Mouse (Mus musculus) CH12.LX (cell line): ENCODE data around the gene Fbxl18. TPM values are rescaled to one million over a fixed set of nuclear protein-coding genes. Genes with fewer than 3 reads are reported as not detected.

ENCODE experiments used
- DNase-seq: peaks from one replicate; pipeline ENCODE4 v3.0.0-alpha.2; 2013; ENCODE audit errors: extremely low read depth
- H3K27ac ChIP-seq: 2 replicates; pipeline ENCODE4 v1.5.1; 2012; ENCODE audit warnings: low read depth, mild to moderate bottlenecking, control low read depth, moderate library complexity; ENCODE audit not compliant: insufficient read depth
- H3K27me3 ChIP-seq: replicated peaks from 2 replicates; pipeline ENCODE3; 2012; ENCODE audit warnings: inconsistent platforms
- H3K36me3 ChIP-seq, 2 experiments: replicated peaks in 1 of 2; 2 replicates each; pipeline versions ENCODE3 to v1.6.1; 2012; ENCODE audit warnings: inconsistent platforms in 1 of 2, low read length in 1 of 2, mild to moderate bottlenecking in 1 of 2, mixed read lengths in 1 of 2, moderate library complexity in 1 of 2; ENCODE audit not compliant: control insufficient read depth in 1 of 2, insufficient read depth in 1 of 2
- H3K4me1 ChIP-seq, 2 experiments: 2 replicates each; pipeline ENCODE4 v1.6.1; 2012; ENCODE audit warnings: inconsistent platforms in 1 of 2, moderate library complexity in 1 of 2; ENCODE audit not compliant: insufficient read depth in 2 of 2, control insufficient read depth in 1 of 2
- H3K4me2 ChIP-seq: 2 replicates; pipeline ENCODE4 v1.6.1; 2012; ENCODE audit warnings: low read depth, mild to moderate bottlenecking, control low read depth; ENCODE audit not compliant: poor library complexity, insufficient read depth, severe bottlenecking
- H3K4me3 ChIP-seq, 3 experiments: fragments of 150-350 bp in 1 of 3; sonication (generic) in 1 of 3; replicated peaks in 1 of 3; 2 replicates each; pipeline versions ENCODE3 to v1.5.1; 2011 to 2012; ENCODE audit warnings: low read depth in 2 of 3, low read length in 2 of 3, mild to moderate bottlenecking in 2 of 3, moderate library complexity in 2 of 3, control low read depth in 1 of 3, improper control_type of control experiment in 1 of 3, inconsistent platforms in 1 of 3, mixed read lengths in 1 of 3; ENCODE audit not compliant: poor library complexity in 1 of 3
- H3K79me2 ChIP-seq: replicated peaks from 2 replicates; pipeline ENCODE4 v1.6.1; 2012; ENCODE audit warnings: mild to moderate bottlenecking, moderate library complexity; ENCODE audit not compliant: control insufficient read depth, poor library complexity, insufficient read depth, severe bottlenecking; ENCODE audit errors: extremely low read depth
- H3K9ac ChIP-seq: 2 replicates; pipeline ENCODE4 v1.6.1; 2012; ENCODE audit warnings: low read depth, mild to moderate bottlenecking, control low read depth, moderate library complexity; ENCODE audit not compliant: insufficient read depth
- H3K9me3 ChIP-seq: replicated peaks from 2 replicates; pipeline ENCODE3; 2012; ENCODE audit warnings: low read length, inconsistent platforms, mixed read lengths
- EP300 ChIP-seq: IDR thresholded peaks from 2 replicates; pipeline ENCODE4 v1.6.1; 2011; ENCODE audit warnings: low read length, improper control_type of control experiment
- ETS1 ChIP-seq: conservative IDR thresholded peaks from 2 replicates; pipeline ENCODE4 v1.6.1; 2012; ENCODE audit warnings: low read depth, mild to moderate bottlenecking, inconsistent platforms, low read length, improper control_type of control experiment, moderate library complexity
- IRF4 ChIP-seq: IDR thresholded peaks from 2 replicates; pipeline ENCODE4 v1.6.1; 2014; ENCODE audit warnings: low read depth, mild to moderate bottlenecking, inconsistent platforms, low read length, improper control_type of control experiment
- JUN ChIP-seq: IDR thresholded peaks from 2 replicates; pipeline ENCODE4 v1.6.1; 2011; ENCODE audit warnings: low read depth, mild to moderate bottlenecking, low read length, improper control_type of control experiment, moderate library complexity; ENCODE audit not compliant: insufficient read depth
- JUND ChIP-seq: conservative IDR thresholded peaks from 2 replicates; pipeline ENCODE4 v1.6.1; 2011; ENCODE audit warnings: low read depth, low read length, improper control_type of control experiment
- MAFK ChIP-seq: IDR thresholded peaks from 2 replicates; pipeline ENCODE4 v1.6.1; 2011; ENCODE audit warnings: low read length, improper control_type of control experiment; ENCODE audit not compliant: insufficient replicate concordance
- MAX ChIP-seq: IDR thresholded peaks from 2 replicates; pipeline ENCODE4 v1.6.1; 2011; ENCODE audit warnings: low read length, improper control_type of control experiment
- MEF2A ChIP-seq: IDR thresholded peaks from 2 replicates; pipeline ENCODE4 v1.6.1; 2014; ENCODE audit warnings: low read depth, mild to moderate bottlenecking, inconsistent platforms, low read length, improper control_type of control experiment, borderline replicate concordance
- MXI1 ChIP-seq: IDR thresholded peaks from 2 replicates; pipeline ENCODE4 v1.6.1; 2011; ENCODE audit warnings: mild to moderate bottlenecking, low read depth, low read length, improper control_type of control experiment
- ZC3H11A ChIP-seq: IDR thresholded peaks from 2 replicates; pipeline ENCODE4 v1.6.1; 2012; ENCODE audit warnings: low read depth, mild to moderate bottlenecking, inconsistent platforms, low read length, improper control_type of control experiment
- ZKSCAN1 ChIP-seq: IDR thresholded peaks from 2 replicates; pipeline ENCODE4 v1.6.1; 2012; ENCODE audit warnings: low read depth, inconsistent platforms, low read length, improper control_type of control experiment, borderline replicate concordance
- ZNF384 ChIP-seq: IDR thresholded peaks from 2 replicates; pipeline ENCODE4 v1.6.1; 2012; ENCODE audit warnings: low read depth, low read length, improper control_type of control experiment, inconsistent platforms
- dilution Hi-C: fragments of 300-500 bp; cut with MboI; formaldehyde crosslinking; loops from 2 replicates; pipeline ENCODE4 v1.14.3; 2020; ENCODE audit warnings: low sequenced_read_pairs; ENCODE audit not compliant: extremely low pct_unique_long_range_greater_than_20kb, extremely low pct_ligation_motif_present
- in situ Hi-C: fragments of 300-500 bp; cut with MboI; formaldehyde crosslinking; loops from 3 replicates; pipeline ENCODE4 v1.14.3; 2019; ENCODE audit warnings: low sequenced_read_pairs, low pct_ligation_motif_present, low pct_unique_long_range_greater_than_20kb, mixed read lengths
- polyA plus RNA-seq: library from polyadenylated mRNA; unstranded; fragments of >175 nt; gene quantifications from 2 replicates; pipeline ENCODE4 v1.2.1, GENCODE M21; 2012; ENCODE audit warnings: low read depth; ENCODE audit not compliant: insufficient read length
- total RNA-seq, 2 experiments: library from RNA; depleted of rRNA; stranded (reverse); fragments of 300-350 nt in 1 of 2; fragments of >200 nt in 1 of 2; gene quantifications; 2 replicates each; pipeline ENCODE4 v1.2.3; 2012 to 2014

Gene Fbxl18
- total and polyA plus RNA-seq, 3 experiments, result 3.7 to 6.4 (median 5.5) TPM

GRCm38 (mm10) chr5:142850476-142850875 is 44.7 kb downstream of the Fbxl18 start:
- TF ChIP-seq ZNF384 (no peak), JUND (no peak), ZC3H11A (no peak), MAX (no peak), MAFK (no peak), JUN (no peak), MXI1 (no peak)
- no peaks in the 10 kb centered on the region for H3K36me3 ChIP-seq
- no peak for DNase-seq
- dilution Hi-C loops, result no loop called here
- peaks cover 3 to 5% of the 10 kb centered on the region in 2 experiments; a peak in 2 of 4 replicates for H3K4me1 ChIP-seq
- no peak overlapping the region for H3K27ac ChIP-seq
- H3K4me3 ChIP-seq, result no peak overlapping the region
- peaks cover 4% of the 10 kb centered on the region for H3K9me3 ChIP-seq
- no peak overlapping the region for H3K9ac ChIP-seq
- H3K4me2 ChIP-seq, result no peak overlapping the region
- H3K79me2 ChIP-seq, result no peaks in the 10 kb centered on the region
- in situ Hi-C loops, result loop anchor here (25.0 kb wide), 1 partner anchor 338 kb away; no protein-coding TSS in a partner anchor
- H3K27me3 ChIP-seq, result no peaks in the 10 kb centered on the region

- dilution Hi-C loops (no loop called here), in situ Hi-C loops (no loop called here)
- Histone ChIP-seq H3K27me3 (no peaks in the 10 kb centered on the region), H3K9ac (no peak overlapping the region)
- DNase-seq, result no peak
- no peak for TF ChIP-seq JUND
- TF ChIP-seq MEF2A, result no peak
- no peak for TF ChIP-seq IRF4
- TF ChIP-seq ZKSCAN1, result no peak
- TF ChIP-seq, all 38 proteins: peak for 0
- H3K27ac ChIP-seq, result no peak overlapping the region
- no peaks in the 10 kb centered on the region for H3K36me3 ChIP-seq
- peaks cover 2% of the 10 kb centered on the region for H3K9me3 ChIP-seq
- no peak overlapping the region for H3K4me2 ChIP-seq
- H3K79me2 ChIP-seq, result no peaks in the 10 kb centered on the region
- H3K4me3 ChIP-seq, result no peak overlapping the region
- H3K4me1 ChIP-seq, result peaks cover 3 to 5% of the 10 kb centered on the region in 2 experiments; a peak in 2 of 4 replicates
These were observed 46.3 kb downstream of the Fbxl18 start for GRCm38 (mm10) chr5:142848911-142849310.

- no peak for DNase-seq
- dilution Hi-C loops (no loop called here), in situ Hi-C loops (no loop called here)
- no peaks in the 10 kb centered on the region for H3K27me3 ChIP-seq
- no peaks in the 10 kb centered on the region for H3K36me3 ChIP-seq
- no peaks in the 10 kb centered on the region for H3K79me2 ChIP-seq
- H3K4me2 ChIP-seq, result no peak overlapping the region
- H3K9me3 ChIP-seq, result peaks cover 2% of the 10 kb centered on the region
- TF ChIP-seq MAFK, result no peak
- TF ChIP-seq ETS1, result no peak
- no peak for TF ChIP-seq ZKSCAN1
- no peak for TF ChIP-seq IRF4
- no peak for TF ChIP-seq EP300
- H3K4me1 ChIP-seq, result peaks cover 3 to 5% of the 10 kb centered on the region in 2 experiments; a peak in 2 of 4 replicates
- no peak overlapping the region for H3K27ac ChIP-seq
- no peak overlapping the region for H3K9ac ChIP-seq
- no peak overlapping the region for H3K4me3 ChIP-seq
These were observed 47.1 kb downstream of the Fbxl18 start for GRCm38 (mm10) chr5:142848149-142848548.
